Mouse (Mus musculus) retina, embryonic 14.5 days (tissue): Measurements from ENCODE around the gene Wdr62.
"Not testable (repeated sequence)": the region's sequence is repeated elsewhere in the genome, so short reads cannot be mapped to it uniquely, and the experiment has no call there.

Source experiments
- DNase-seq: peaks from one replicate; pipeline ENCODE4 v3.0.0-alpha.2; 2015; ENCODE audit warnings: low spot score

Wdr62 gene

DNA sequence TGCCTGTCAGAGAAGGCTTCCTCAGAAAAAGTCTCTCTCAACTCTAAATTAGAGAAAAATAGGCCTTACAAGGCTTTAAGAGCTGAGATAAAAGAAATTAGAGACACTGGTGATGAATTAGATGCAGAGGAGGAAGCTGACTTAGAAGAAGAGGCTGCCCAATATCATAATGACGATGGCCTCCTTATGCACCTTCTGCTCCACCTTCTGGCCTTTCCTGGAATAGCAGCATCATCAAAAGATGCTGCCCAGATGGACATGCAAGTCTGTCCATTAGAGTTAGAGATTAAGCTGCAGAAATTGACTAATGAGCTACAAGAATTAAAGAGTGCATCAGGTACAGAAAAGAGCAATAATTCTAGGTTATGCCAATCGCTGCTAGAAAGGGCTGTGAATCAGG is 74.8 kb downstream of the Wdr62 start:
- peak; percentile 82 for DNase-seq

DNA sequence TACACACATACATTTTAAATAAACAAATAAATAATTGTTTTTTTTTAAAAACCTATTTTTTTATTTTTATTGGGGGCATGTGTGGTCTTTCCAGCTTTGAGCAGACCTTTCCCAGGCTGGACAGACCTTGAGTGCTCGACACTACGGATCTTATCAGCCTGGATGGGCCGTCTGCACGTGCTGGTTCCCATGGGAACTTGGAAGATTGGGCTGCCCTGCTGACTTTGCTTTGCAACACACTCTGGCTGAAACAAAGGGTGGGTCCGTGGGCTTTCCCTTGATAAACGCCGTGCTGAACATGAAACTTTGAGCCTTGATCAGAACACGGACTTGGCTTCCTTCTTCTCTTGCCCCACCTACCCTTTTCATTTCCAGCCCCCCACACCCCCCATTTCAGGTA is 75.8 kb downstream of the Wdr62 start:
- no peak for DNase-seq

GRCm38 (mm10) chr7:30202895-30203690 is 77.1 kb downstream of the Wdr62 start:
- DNase-seq: no peak

- not testable (repeated sequence) for DNase-seq
These were observed 79.6 kb downstream of the Wdr62 start for GRCm38 (mm10) chr7:30200661-30201060.

DNA sequence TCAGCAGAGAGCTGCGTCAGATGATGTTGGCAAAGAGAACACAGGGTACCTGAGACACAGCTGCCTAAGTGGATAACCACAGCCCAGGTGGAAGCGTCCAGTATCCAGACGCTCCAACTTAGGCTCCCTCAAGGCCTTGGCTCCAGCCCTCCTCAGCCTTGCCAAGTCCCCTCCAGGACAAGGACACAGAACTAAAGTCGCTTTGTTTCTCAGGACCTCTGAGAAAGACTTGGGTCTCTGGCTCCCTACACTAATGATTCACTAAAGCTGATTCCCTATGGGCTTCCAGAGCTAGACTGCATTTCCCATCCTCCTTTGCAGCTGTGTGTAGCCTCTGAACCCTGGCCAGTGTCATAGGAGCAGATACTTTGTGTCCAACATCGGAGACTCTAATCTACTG is 80.0 kb downstream of the Wdr62 start:
- no peak for DNase-seq

GRCm38 (mm10) chr7:30199498-30200139 is 80.6 kb downstream of the Wdr62 start:
- DNase-seq: no peak

GRCm38 (mm10) chr7:30198481-30198971 is 81.7 kb downstream of the Wdr62 start, which contains the start of gene Capns1:
Capns1 (minus strand) TSS chr7:30198811.
- peak; percentile 90 for DNase-seq

GRCm38 (mm10) chr7:30197592-30198129 is 82.6 kb downstream of the Wdr62 start:
- DNase-seq: no peak

- no peak for DNase-seq
These were observed 84.0 kb downstream of the Wdr62 start for GRCm38 (mm10) chr7:30196171-30196570.

DNA sequence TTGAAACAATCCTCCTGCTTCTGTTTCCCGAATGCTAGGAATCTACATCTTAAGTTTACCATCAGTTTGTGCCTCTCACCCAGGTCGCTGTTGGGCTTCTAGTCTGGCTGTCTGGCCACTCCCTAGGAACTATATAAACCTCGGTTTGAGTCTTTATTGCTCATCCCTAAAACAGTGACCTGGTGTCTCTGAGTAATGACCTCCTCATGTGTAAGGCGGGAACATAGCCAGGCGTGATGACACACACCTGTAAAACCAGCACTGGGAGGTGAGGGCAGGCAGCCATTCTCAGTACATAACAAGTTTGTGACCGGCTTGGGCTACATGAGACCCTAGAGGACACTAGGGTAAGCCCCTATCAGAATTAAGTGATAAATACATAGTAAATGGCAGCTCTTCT is 84.8 kb downstream of the Wdr62 start:
- DNase-seq: no peak

DNA sequence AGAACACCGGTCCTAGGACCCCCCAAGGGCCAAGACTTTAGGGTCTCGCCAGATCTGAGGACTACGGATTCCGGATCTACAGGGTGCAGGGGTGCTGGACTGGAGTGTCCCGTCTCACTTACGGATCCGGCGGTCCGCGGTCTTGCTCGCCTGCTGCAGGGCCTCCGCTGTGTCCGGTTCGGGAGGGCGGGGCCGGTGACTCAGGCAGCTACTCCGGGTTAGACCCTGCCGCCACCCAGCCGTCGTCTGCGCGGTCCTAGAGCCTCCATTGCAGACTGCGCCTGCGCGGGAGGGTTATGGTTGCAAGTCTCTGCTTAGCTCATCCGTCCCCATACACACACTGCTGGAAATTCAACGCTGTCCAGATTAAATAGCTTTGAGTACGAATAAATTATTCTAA is 85.3 kb downstream of the Wdr62 start:
- peak; percentile 97 for DNase-seq

- DNase-seq: peak; percentile 40
These were observed 86.0 kb downstream of the Wdr62 start for GRCm38 (mm10) chr7:30194101-30194831.

GRCm38 (mm10) chr7:30193581-30194100 is 86.6 kb downstream of the Wdr62 start:
- DNase-seq: peak; percentile 78

- DNase-seq: no peak
These were observed 87.2 kb downstream of the Wdr62 start for GRCm38 (mm10) chr7:30193013-30193412.

- DNase-seq: no peak
These were observed 88.1 kb downstream of the Wdr62 start for GRCm38 (mm10) chr7:30192088-30192487.
